Mouse (Mus musculus): ENCODE results near the gene Tubg2. TPM values are rescaled to one million over a fixed set of nuclear protein-coding genes. Genes with fewer than 3 reads are reported as not detected.
A peak's percentile ranks its signal among the peaks of the same experiment; 100 is the strongest.

The Tubg2 gene
- polyA plus RNA-seq, 1 experiment: 2.2 TPM

DNA sequence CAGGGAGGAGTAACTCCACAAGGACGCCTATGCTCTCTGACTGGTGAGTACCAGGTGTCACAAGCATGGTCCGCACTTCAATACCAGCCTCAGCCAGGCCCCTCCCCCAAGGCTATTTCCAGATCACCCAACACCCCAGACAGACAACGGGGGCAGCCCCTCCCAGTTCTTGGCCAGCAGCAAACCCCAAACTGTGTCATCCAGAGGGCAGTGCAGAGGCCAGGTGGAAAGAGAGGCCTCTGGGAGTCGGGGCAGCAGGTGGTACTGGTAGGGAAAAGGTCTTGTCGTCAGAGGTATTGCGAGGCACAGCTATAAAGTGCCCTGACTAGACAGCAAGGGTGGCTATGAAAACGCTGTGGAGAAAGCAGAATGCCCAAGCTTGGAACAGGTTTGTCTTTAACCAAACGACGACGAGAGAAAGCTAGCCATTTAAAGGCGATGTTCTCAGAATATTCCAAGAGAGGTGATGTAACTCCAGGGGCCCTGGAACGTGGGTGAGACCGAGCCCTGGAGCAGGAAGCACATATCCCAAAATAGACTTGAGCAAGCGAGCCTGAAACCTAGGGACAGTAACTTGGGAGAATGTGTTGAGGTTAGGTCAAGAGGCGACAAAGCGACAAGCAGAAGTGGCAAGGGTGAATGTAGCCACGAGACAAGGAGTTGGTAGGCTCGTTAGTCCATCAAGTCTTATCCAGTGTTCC is 25.5 kb upstream of the Tubg2 start:
- no peak overlapping the region for H3K27ac ChIP-seq (ENCODE audit: insufficient read depth, low read depth, low read length)
- no peak for TF ChIP-seq POLR2A (IDR thresholded peaks at IDR 0.05; ENCODE audit: low read depth, low read length)
- no peak for TF ChIP-seq CTCF (IDR thresholded peaks at IDR 0.05; ENCODE audit: extremely low read depth, insufficient read length, insufficient replicate concordance, low read depth, low read length)

GRCm38 (mm10) chr11:101131187-101131586 is 24.5 kb upstream of the Tubg2 start:
- peaks cover 4% of the 10 kb centered on the region for H3K36me3 ChIP-seq (ENCODE audit: control insufficient read depth, insufficient read depth, low read length)
- WGBS: 87% methylated on average over 2 of the region's 2 CpGs
- H3K27me3 ChIP-seq (ENCODE audit: control insufficient read depth, insufficient read depth, low read length): no peaks in the 10 kb centered on the region
- no peak for TF ChIP-seq POLR2A (IDR thresholded peaks at IDR 0.05; ENCODE audit: low read depth, low read length)
- TF ChIP-seq CTCF (IDR thresholded peaks at IDR 0.05; ENCODE audit: extremely low read depth, insufficient read length, insufficient replicate concordance, low read depth, low read length): no peak
- H3K4me3 ChIP-seq (ENCODE audit: low read depth, low read length): no peak overlapping the region
- H3K4me1 ChIP-seq (ENCODE audit: control insufficient read depth, insufficient read depth, insufficient read length, low read length): peaks cover 6% of the 10 kb centered on the region
- H3K27ac ChIP-seq (ENCODE audit: insufficient read depth, low read depth, low read length): no peak overlapping the region

More for the DNA sequence above, 25.5 kb upstream of the Tubg2 start:
- no peaks in the 10 kb centered on the region for H3K27me3 ChIP-seq (ENCODE audit: control insufficient read depth, insufficient read depth, low read length)
- H3K4me1 ChIP-seq (ENCODE audit: control insufficient read depth, insufficient read depth, insufficient read length, low read length): peaks cover 6% of the 10 kb centered on the region
- H3K4me3 ChIP-seq (ENCODE audit: low read depth, low read length): no peak overlapping the region
- WGBS: 25% methylated on average over 18 of the region's 18 CpGs
- peaks cover 10% of the 10 kb centered on the region for H3K36me3 ChIP-seq (ENCODE audit: control insufficient read depth, insufficient read depth, low read length)

GRCm38 (mm10) chr11:101131701-101132100 is 24.0 kb upstream of the Tubg2 start:
- 82% methylated on average over 6 of the region's 6 CpGs for WGBS
- no peaks in the 10 kb centered on the region for H3K36me3 ChIP-seq (ENCODE audit: control insufficient read depth, insufficient read depth, low read length)

GRCm38 (mm10) chr11:101133037-101133436 is 22.7 kb upstream of the Tubg2 start:
- Histone ChIP-seq H3K27me3 (ENCODE audit: control insufficient read depth, insufficient read depth, low read length) (no peaks in the 10 kb centered on the region), H3K4me3 (ENCODE audit: low read depth, low read length) (no peak overlapping the region), H3K27ac (ENCODE audit: insufficient read depth, low read depth, low read length) (no peak overlapping the region), H3K4me1 (ENCODE audit: control insufficient read depth, insufficient read depth, insufficient read length, low read length) (peaks cover 6% of the 10 kb centered on the region), H3K36me3 (ENCODE audit: control insufficient read depth, insufficient read depth, low read length) (no peaks in the 10 kb centered on the region)
- TF ChIP-seq POLR2A (IDR thresholded peaks at IDR 0.05; ENCODE audit: low read depth, low read length) (no peak), CTCF (IDR thresholded peaks at IDR 0.05; ENCODE audit: extremely low read depth, insufficient read length, insufficient replicate concordance, low read depth, low read length) (no peak)
- WGBS: 49% methylated on average over 12 of the region's 12 CpGs

More at GRCm38 (mm10) chr11:101131701-101132100, 24.0 kb upstream of the Tubg2 start:
- Histone ChIP-seq H3K27me3 (ENCODE audit: control insufficient read depth, insufficient read depth, low read length) (no peaks in the 10 kb centered on the region), H3K4me1 (ENCODE audit: control insufficient read depth, insufficient read depth, insufficient read length, low read length) (peaks cover 6% of the 10 kb centered on the region), H3K27ac (ENCODE audit: insufficient read depth, low read depth, low read length) (no peak overlapping the region), H3K4me3 (ENCODE audit: low read depth, low read length) (no peak overlapping the region)
- TF ChIP-seq POLR2A (IDR thresholded peaks at IDR 0.05; ENCODE audit: low read depth, low read length) (no peak), CTCF (IDR thresholded peaks at IDR 0.05; ENCODE audit: extremely low read depth, insufficient read length, insufficient replicate concordance, low read depth, low read length) (peak; percentile 46; the same call in 1 of the 2 replicates)

GRCm38 (mm10) chr11:101134217-101134865 is 21.4 kb upstream of the Tubg2 start:
- WGBS: 64% methylated on average over 13 of the region's 13 CpGs
- H3K36me3 ChIP-seq (ENCODE audit: control insufficient read depth, insufficient read depth, low read length): no peaks in the 10 kb centered on the region
- no peak overlapping the region for H3K27ac ChIP-seq (ENCODE audit: insufficient read depth, low read depth, low read length)
- no peak overlapping the region for H3K4me3 ChIP-seq (ENCODE audit: low read depth, low read length)
- H3K4me1 ChIP-seq (ENCODE audit: control insufficient read depth, insufficient read depth, insufficient read length, low read length): peaks cover 6% of the 10 kb centered on the region
- no peak for TF ChIP-seq POLR2A (IDR thresholded peaks at IDR 0.05; ENCODE audit: low read depth, low read length)
- no peak for TF ChIP-seq CTCF (IDR thresholded peaks at IDR 0.05; ENCODE audit: extremely low read depth, insufficient read length, insufficient replicate concordance, low read depth, low read length)
- H3K27me3 ChIP-seq (ENCODE audit: control insufficient read depth, insufficient read depth, low read length): no peaks in the 10 kb centered on the region

- Histone ChIP-seq H3K4me3 (ENCODE audit: low read depth, low read length) (no peak overlapping the region), H3K27me3 (ENCODE audit: control insufficient read depth, insufficient read depth, low read length) (peaks cover 9% of the 10 kb centered on the region; the same call in 1 of the 2 replicates), H3K27ac (ENCODE audit: insufficient read depth, low read depth, low read length) (no peak overlapping the region), H3K4me1 (ENCODE audit: control insufficient read depth, insufficient read depth, insufficient read length, low read length) (peaks cover 2% of the 10 kb centered on the region; the same call in 1 of the 2 replicates), H3K36me3 (ENCODE audit: control insufficient read depth, insufficient read depth, low read length) (no peaks in the 10 kb centered on the region)
- no peak for TF ChIP-seq CTCF (IDR thresholded peaks at IDR 0.05; ENCODE audit: extremely low read depth, insufficient read length, insufficient replicate concordance, low read depth, low read length)
- TF ChIP-seq POLR2A (IDR thresholded peaks at IDR 0.05; ENCODE audit: low read depth, low read length): no peak
- 79% methylated on average over 7 of the region's 7 CpGs for WGBS
Measured at GRCm38 (mm10) chr11:101137000-101137399, 18.7 kb upstream of the Tubg2 start.

- TF ChIP-seq CTCF (IDR thresholded peaks at IDR 0.05; ENCODE audit: extremely low read depth, insufficient read length, insufficient replicate concordance, low read depth, low read length) (no peak), POLR2A (IDR thresholded peaks at IDR 0.05; ENCODE audit: low read depth, low read length) (no peak)
- WGBS: 21% methylated on average over 15 of the region's 15 CpGs
- H3K4me1 ChIP-seq (ENCODE audit: control insufficient read depth, insufficient read depth, insufficient read length, low read length): peaks cover 2% of the 10 kb centered on the region; the same call in 1 of the 2 replicates
- no peaks in the 10 kb centered on the region for H3K36me3 ChIP-seq (ENCODE audit: control insufficient read depth, insufficient read depth, low read length)
- H3K27me3 ChIP-seq (ENCODE audit: control insufficient read depth, insufficient read depth, low read length): peaks cover 9% of the 10 kb centered on the region; the same call in 1 of the 2 replicates
- H3K27ac ChIP-seq (ENCODE audit: insufficient read depth, low read depth, low read length): no peak overlapping the region
- H3K4me3 ChIP-seq (ENCODE audit: low read depth, low read length): peak overlapping the region; percentile 31
Measured at GRCm38 (mm10) chr11:101138536-101139181, 17.0 kb upstream of the Tubg2 start.
